Mouse (Mus musculus): ENCODE data around the gene Mon2. TPM values are rescaled to one million over a fixed set of nuclear protein-coding genes. Genes with fewer than 3 reads are reported as not detected.
"Not testable (repeated sequence)": the region's sequence is repeated elsewhere in the genome, so short reads cannot be mapped to it uniquely, and the experiment has no call there.

Mon2 gene
- polyA plus RNA-seq, 1 experiment from 2014 or later: 15.1 TPM

- H3K4me1 ChIP-seq (ENCODE audit: control insufficient read depth, insufficient read depth, low read depth, low read length): no peaks in the 10 kb centered on the region
- no peaks in the 10 kb centered on the region for H3K27me3 ChIP-seq (replicated peaks; ENCODE audit: control insufficient read depth, insufficient read depth, low read length)
- WGBS: 92% methylated on average over 1 of the region's 1 CpGs
- H3K27ac ChIP-seq (ENCODE audit: low read depth, low read length): no peak overlapping the region
- H3K4me2 ChIP-seq (ENCODE audit: low read length): no peak overlapping the region
- no peaks in the 10 kb centered on the region for H3K9me3 ChIP-seq (ENCODE audit: control insufficient read depth, low read length)
- no peak for ATAC-seq
- H3K9ac ChIP-seq (ENCODE audit: low read depth, low read length): no peak overlapping the region
- H3K4me3 ChIP-seq (ENCODE audit: low read length): no peak overlapping the region
- H3K36me3 ChIP-seq (ENCODE audit: control insufficient read depth, insufficient read depth, low read length): peaks cover 19% of the 10 kb centered on the region
Measured at GRCm38 (mm10) chr10:123048730-123049129, 27.6 kb downstream of the Mon2 start.

DNA sequence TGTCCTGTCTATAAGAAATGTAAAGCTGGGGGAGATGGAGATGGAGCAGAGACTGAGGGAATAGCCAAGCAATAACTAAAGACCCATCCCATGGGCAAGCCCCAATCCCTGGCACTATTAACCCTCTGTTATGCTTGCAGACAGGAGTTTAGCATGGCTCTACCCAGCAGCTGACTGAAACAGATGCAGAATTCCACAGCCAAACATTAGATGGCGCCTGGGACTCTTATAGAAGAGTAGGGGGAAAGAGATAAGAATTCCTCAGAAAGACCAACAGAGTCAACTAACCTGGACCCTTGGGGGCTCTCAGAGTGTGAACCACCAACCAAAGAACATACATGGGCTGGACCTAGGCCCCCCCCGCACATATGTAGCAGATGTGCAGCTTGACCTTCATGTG lies 36.4 kb downstream of the Mon2 start:
- Histone ChIP-seq H3K27ac (ENCODE audit: low read depth, low read length) (no peak overlapping the region), H3K9ac (ENCODE audit: low read depth, low read length) (no peak overlapping the region), H3K4me2 (ENCODE audit: low read length) (no peak overlapping the region), H3K36me3 (ENCODE audit: control insufficient read depth, insufficient read depth, low read length) (peaks cover 30% of the 10 kb centered on the region), H3K4me3 (ENCODE audit: low read length) (no peak overlapping the region), H3K27me3 (replicated peaks; ENCODE audit: control insufficient read depth, insufficient read depth, low read length) (no peaks in the 10 kb centered on the region), H3K9me3 (ENCODE audit: control insufficient read depth, low read length) (no peaks in the 10 kb centered on the region), H3K4me1 (ENCODE audit: control insufficient read depth, insufficient read depth, low read depth, low read length) (no peaks in the 10 kb centered on the region)
- WGBS: 47% methylated on average over 2 of the region's 2 CpGs
- no peak for ATAC-seq

- Histone ChIP-seq H3K9me3 (ENCODE audit: control insufficient read depth, low read length) (no peaks in the 10 kb centered on the region), H3K4me1 (ENCODE audit: control insufficient read depth, insufficient read depth, low read depth, low read length) (no peaks in the 10 kb centered on the region), H3K4me2 (ENCODE audit: low read length) (no peak overlapping the region), H3K27me3 (replicated peaks; ENCODE audit: control insufficient read depth, insufficient read depth, low read length) (no peaks in the 10 kb centered on the region), H3K9ac (ENCODE audit: low read depth, low read length) (no peak overlapping the region), H3K27ac (ENCODE audit: low read depth, low read length) (no peak overlapping the region), H3K36me3 (ENCODE audit: control insufficient read depth, insufficient read depth, low read length) (peaks cover 24% of the 10 kb centered on the region), H3K4me3 (ENCODE audit: low read length) (no peak overlapping the region)
- ATAC-seq: no peak
- WGBS: 93% methylated on average over 14 of the region's 14 CpGs
Measured at GRCm38 (mm10) chr10:123032078-123032646, 44.1 kb downstream of the Mon2 start.

GRCm38 (mm10) chr10:123031449-123031848 lies 44.9 kb downstream of the Mon2 start:
- Histone ChIP-seq H3K4me2 (ENCODE audit: low read length) (no peak overlapping the region), H3K36me3 (ENCODE audit: control insufficient read depth, insufficient read depth, low read length) (peaks cover 26% of the 10 kb centered on the region)
- no peak for ATAC-seq

DNA sequence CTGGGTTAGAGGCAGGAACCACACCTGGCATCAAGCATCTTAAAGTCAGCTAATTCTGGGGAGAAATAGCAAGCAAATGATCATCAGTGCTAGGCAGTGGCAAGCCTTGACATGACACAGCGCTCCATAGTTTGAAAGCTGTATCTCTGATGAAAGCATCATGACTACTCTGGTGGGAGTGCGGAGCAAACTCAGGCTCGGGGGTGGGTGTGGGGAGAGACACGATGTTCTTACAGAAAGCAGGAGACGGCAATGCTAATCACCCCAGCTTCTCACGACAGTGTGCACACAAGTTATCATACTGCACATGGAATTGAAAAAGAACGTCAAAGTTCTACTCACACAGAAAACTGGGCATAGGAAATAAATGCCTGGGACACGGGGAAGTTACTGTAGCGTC lies 45.7 kb downstream of the Mon2 start:
- Histone ChIP-seq H3K27ac (ENCODE audit: low read depth, low read length) (no peak overlapping the region), H3K9ac (ENCODE audit: low read depth, low read length) (no peak overlapping the region), H3K4me2 (ENCODE audit: low read length) (no peak overlapping the region), H3K36me3 (ENCODE audit: control insufficient read depth, insufficient read depth, low read length) (peaks cover 23% of the 10 kb centered on the region), H3K9me3 (ENCODE audit: control insufficient read depth, low read length) (no peaks in the 10 kb centered on the region), H3K4me1 (ENCODE audit: control insufficient read depth, insufficient read depth, low read depth, low read length) (no peaks in the 10 kb centered on the region), H3K4me3 (ENCODE audit: low read length) (no peak overlapping the region), H3K27me3 (replicated peaks; ENCODE audit: control insufficient read depth, insufficient read depth, low read length) (no peaks in the 10 kb centered on the region)
- no peak for ATAC-seq
- WGBS: 91% methylated on average over 9 of the region's 9 CpGs

More at GRCm38 (mm10) chr10:123031449-123031848, 44.9 kb downstream of the Mon2 start:
- H3K27ac ChIP-seq (ENCODE audit: low read depth, low read length): no peak overlapping the region
- no peak overlapping the region for H3K9ac ChIP-seq (ENCODE audit: low read depth, low read length)
- H3K27me3 ChIP-seq (replicated peaks; ENCODE audit: control insufficient read depth, insufficient read depth, low read length): no peaks in the 10 kb centered on the region
- H3K4me3 ChIP-seq (ENCODE audit: low read length): no peak overlapping the region
- no peaks in the 10 kb centered on the region for H3K4me1 ChIP-seq (ENCODE audit: control insufficient read depth, insufficient read depth, low read depth, low read length)
- no peaks in the 10 kb centered on the region for H3K9me3 ChIP-seq (ENCODE audit: control insufficient read depth, low read length)
- WGBS: 97% methylated on average over 8 of the region's 8 CpGs

DNA sequence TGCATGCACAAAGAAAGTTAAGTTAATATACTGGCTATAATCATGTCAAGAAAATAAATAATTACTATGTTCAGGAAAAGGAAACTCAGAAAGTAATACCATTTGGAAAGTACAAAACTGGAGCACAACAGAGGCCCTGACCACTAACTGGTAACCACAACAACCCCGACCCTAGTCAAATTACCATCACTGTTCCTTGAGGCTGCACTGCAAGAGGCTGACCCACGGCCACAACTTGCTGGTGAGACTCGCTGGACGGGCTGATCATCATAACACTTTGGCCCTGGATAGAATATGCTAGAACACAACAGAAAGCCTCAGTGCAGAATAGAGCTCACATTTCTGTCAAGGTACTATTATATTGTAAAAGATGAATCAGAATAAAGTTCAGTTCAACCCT lies 47.4 kb downstream of the Mon2 start:
- H3K9me3 ChIP-seq (ENCODE audit: control insufficient read depth, low read length): no peaks in the 10 kb centered on the region
- H3K4me2 ChIP-seq (ENCODE audit: low read length): no peak overlapping the region
- ATAC-seq: no peak
- H3K27me3 ChIP-seq (replicated peaks; ENCODE audit: control insufficient read depth, insufficient read depth, low read length): no peaks in the 10 kb centered on the region
- H3K4me1 ChIP-seq (ENCODE audit: control insufficient read depth, insufficient read depth, low read depth, low read length): no peaks in the 10 kb centered on the region
- peaks cover 20% of the 10 kb centered on the region for H3K36me3 ChIP-seq (ENCODE audit: control insufficient read depth, insufficient read depth, low read length)
- no peak overlapping the region for H3K4me3 ChIP-seq (ENCODE audit: low read length)
- no peak overlapping the region for H3K27ac ChIP-seq (ENCODE audit: low read depth, low read length)
- whole genome bisulfite sequencing: 96% methylated on average over 4 of the region's 4 CpGs
- no peak overlapping the region for H3K9ac ChIP-seq (ENCODE audit: low read depth, low read length)

DNA sequence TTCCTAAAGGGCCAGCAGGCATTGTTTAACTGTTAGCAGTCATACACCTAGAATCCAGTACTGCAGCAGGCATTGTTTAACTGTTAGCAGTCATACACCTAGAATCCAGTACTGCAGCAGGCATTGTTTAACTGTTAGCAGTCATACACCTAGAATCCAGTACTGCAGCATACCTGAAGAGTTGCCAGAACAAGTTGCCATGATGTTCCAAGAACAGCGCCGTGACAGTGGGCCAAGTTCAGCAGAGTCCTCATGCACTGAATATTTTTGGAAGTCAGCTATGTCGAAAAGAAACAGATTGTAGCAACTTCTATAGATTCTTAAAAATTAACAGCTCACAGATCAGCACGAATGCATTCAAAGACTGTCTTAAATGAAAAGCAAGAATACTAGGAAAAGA lies 49.6 kb downstream of the Mon2 start:
- not testable (repeated sequence) for H3K27ac ChIP-seq (ENCODE audit: low read depth, low read length); H3K9ac ChIP-seq (ENCODE audit: low read depth, low read length); H3K9me3 ChIP-seq (ENCODE audit: control insufficient read depth, low read length); ATAC-seq; H3K4me2 ChIP-seq (ENCODE audit: low read length); H3K27me3 ChIP-seq (replicated peaks; ENCODE audit: control insufficient read depth, insufficient read depth, low read length); H3K4me1 ChIP-seq (ENCODE audit: control insufficient read depth, insufficient read depth, low read depth, low read length); H3K4me3 ChIP-seq (ENCODE audit: low read length)
- 94% methylated on average over 4 of the region's 4 CpGs for WGBS
- H3K36me3 ChIP-seq (ENCODE audit: control insufficient read depth, insufficient read depth, low read length): peaks cover 30% of the 10 kb centered on the region

DNA sequence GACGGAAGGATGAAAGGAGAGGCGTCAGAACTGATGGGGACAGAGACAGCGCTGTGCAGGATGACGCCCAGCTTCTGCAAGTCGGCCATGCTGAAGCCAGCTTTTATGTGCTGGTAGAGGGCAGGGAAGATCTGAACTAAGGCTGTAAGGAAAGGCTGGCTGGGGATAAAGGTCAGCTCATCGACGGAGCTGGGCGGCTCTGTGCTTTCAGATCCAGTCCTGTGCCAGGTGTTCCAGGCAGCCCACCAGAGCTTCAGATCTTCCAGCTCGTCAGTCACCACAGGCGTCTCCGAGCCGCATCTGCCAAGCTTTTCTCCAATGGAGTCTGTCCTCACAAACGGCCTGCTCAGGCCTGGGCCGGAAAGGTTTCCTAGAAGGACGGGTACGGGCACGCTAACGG lies 62.9 kb downstream of the Mon2 start:
- H3K4me3 ChIP-seq (ENCODE audit: low read length): no peak overlapping the region
- peak; percentile 76 for ATAC-seq
- no peaks in the 10 kb centered on the region for H3K9me3 ChIP-seq (ENCODE audit: control insufficient read depth, low read length)
- WGBS: 25% methylated on average over 18 of the region's 18 CpGs
- H3K27ac ChIP-seq (ENCODE audit: low read depth, low read length): peak overlapping the region; percentile 44; the same call in 1 of the 2 replicates
- no peak overlapping the region for H3K4me2 ChIP-seq (ENCODE audit: low read length)
- no peak overlapping the region for H3K9ac ChIP-seq (ENCODE audit: low read depth, low read length)
- H3K36me3 ChIP-seq (ENCODE audit: control insufficient read depth, insufficient read depth, low read length): peaks cover 26% of the 10 kb centered on the region
- no peaks in the 10 kb centered on the region for H3K4me1 ChIP-seq (ENCODE audit: control insufficient read depth, insufficient read depth, low read depth, low read length)
- H3K27me3 ChIP-seq (replicated peaks; ENCODE audit: control insufficient read depth, insufficient read depth, low read length): no peaks in the 10 kb centered on the region

GRCm38 (mm10) chr10:123011421-123011820 lies 64.9 kb downstream of the Mon2 start:
- WGBS: 85% methylated on average over 1 of the region's 1 CpGs
- H3K4me2 ChIP-seq (ENCODE audit: low read length): no peak overlapping the region
- H3K27me3 ChIP-seq (replicated peaks; ENCODE audit: control insufficient read depth, insufficient read depth, low read length): no peaks in the 10 kb centered on the region
- H3K9ac ChIP-seq (ENCODE audit: low read depth, low read length): no peak overlapping the region
- ATAC-seq: no peak
- peaks cover 26% of the 10 kb centered on the region for H3K36me3 ChIP-seq (ENCODE audit: control insufficient read depth, insufficient read depth, low read length)
- no peak overlapping the region for H3K4me3 ChIP-seq (ENCODE audit: low read length)
- no peaks in the 10 kb centered on the region for H3K9me3 ChIP-seq (ENCODE audit: control insufficient read depth, low read length)
- no peak overlapping the region for H3K27ac ChIP-seq (ENCODE audit: low read depth, low read length)
- no peaks in the 10 kb centered on the region for H3K4me1 ChIP-seq (ENCODE audit: control insufficient read depth, insufficient read depth, low read depth, low read length)

Measured in hindbrain, embryonic 16.5 days (tissue).